Mouse (Mus musculus): ENCODE data around the gene Gm960.

- TF ChIP-seq CTCF (IDR thresholded peaks at IDR 0.05; ENCODE audit: low read depth) (no peak), EP300 (IDR thresholded peaks at IDR 0.05; ENCODE audit: low read depth) (no peak)
Observed at GRCm38 (mm10) chr19:4619461-4619860, 79.0 kb downstream of the Gm960 start.

Data from liver, embryonic 14.5 days (tissue).